Mouse (Mus musculus) E14TG2a.4 (cell line): Measurements from ENCODE around the gene Fbxo3.

Experiments used
- CTCF ChIP-seq: conservative IDR thresholded peaks from 2 replicates; pipeline ENCODE4 v1.5.1; 2014; ENCODE audit warnings: low read length
- NANOG ChIP-seq: IDR thresholded peaks from 2 replicates; pipeline ENCODE4 v1.6.1; 2014; ENCODE audit warnings: borderline replicate concordance, low read length, mixed read lengths
- POU5F1 ChIP-seq: IDR thresholded peaks from 2 replicates; pipeline ENCODE4 v1.6.1; 2014; ENCODE audit warnings: low read length, borderline replicate concordance

DNA sequence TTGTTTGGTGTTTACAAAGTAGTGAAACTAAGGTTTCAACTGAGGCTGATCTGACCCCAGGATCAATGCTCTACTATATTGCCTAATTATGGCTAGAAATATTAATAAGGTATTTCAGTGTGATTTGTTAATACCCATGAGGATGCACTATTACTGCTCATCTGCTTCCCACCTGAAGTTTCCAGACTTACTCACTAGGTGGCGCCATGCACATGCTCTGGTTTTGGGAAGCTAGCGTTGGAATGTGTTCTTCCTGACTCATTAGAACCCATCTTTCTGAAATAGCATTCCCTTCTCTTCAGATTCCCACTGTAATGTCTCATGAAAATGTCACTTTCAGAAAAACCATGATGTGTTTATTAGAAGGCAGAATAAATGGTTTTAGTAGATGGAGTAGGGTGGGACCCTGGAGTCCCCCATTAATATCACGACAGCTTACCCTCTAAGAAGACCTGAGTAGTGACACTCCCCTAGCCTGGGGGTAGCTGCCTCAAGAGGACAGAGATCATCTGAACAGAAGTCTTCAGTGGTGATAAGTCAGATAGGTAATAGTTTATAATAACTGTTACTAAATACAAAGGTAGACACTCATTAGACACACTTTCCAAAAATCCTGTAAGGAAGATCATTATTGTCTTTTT is 7.4 kb downstream of the Fbxo3 start:
- peak; percentile 92 for TF ChIP-seq CTCF
- TF ChIP-seq NANOG, result no peak
- no peak for TF ChIP-seq POU5F1
